Mouse (Mus musculus): ENCODE data around the gene Nckap5.
A peak's percentile ranks its signal among the peaks of the same experiment; 100 is the strongest.

Gene Nckap5

DNA sequence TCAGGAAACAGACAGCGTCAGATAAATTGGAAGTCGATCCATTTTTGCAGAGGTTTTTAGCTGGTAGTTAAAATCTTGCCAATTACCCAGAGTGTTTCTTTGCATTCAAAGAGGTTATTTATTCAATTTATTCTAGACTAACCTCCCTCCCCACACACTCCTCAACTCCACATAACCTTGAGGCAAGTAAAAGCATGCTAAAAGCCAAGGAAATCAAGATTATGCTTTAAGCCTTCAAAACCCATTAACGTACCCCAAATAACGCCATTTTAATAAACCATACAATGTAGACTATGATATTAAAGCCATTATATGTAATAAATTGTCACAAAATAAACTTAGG, 129.7 kb downstream of the Nckap5 start:
- no peak for DNase-seq (ENCODE audit: low spot score in 2 of 2)

DNA sequence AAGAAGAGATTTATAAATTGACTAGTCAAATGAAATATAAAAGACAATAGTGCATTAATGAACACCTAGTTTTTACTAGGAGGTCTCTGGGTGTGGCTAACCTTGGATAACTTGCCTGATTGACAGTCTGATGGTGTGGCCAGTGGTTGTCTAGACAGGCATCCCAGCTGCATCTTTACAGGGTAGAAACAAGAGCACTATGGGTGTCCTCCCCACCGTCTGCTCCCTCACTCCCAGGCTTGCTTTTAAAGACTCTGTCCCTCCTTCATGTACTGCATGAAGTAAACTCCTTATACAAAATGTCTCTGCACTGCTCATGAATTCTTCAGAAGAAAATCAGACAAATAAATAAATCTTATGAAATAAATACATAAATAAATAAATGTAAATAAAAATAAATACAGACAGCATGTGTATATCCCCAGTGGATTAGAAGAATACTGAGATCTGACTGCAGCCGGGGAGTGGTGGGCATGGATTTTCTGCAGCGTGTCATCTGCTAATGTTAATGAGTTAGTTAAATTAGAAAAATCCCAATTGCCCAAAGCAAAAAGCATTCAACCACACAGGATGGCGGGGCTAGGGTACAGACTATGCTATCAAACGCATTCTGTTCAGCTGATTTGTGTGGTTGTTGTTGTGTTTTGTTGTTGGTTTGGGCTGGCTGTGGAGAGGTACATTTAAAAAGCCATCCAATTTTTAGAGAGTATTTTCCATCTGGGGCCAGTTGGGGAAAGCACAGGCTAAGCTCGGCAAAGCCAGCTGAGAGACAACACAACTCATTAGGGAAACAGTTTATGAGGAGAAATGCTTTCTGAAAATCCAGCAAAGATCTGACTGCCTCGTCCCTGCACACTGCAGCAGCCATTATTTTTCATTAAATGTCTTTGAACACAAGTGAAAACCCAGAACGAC, 130.3 kb downstream of the Nckap5 start:
- no peak for DNase-seq (ENCODE audit: low spot score in 2 of 2)

DNA sequence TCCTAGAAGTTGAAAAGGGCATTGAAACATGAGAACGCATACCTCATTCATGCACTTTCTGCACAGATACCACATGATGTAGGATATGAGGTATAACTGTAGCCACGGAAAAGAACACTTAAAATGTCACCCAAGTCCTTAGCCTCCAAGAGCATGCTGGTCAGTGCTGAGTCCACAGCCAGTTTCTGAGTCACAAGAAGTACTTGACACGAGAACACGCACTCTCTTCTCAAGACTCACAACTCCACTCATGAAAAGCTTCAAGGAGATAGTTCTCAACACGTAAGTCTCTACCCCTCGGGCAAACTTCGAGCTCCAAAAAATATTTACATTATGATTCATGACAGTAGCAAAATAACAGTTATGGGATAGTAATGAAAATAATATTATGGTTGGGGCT, 137.0 kb downstream of the Nckap5 start:
- DNase-seq (ENCODE audit: low spot score in 2 of 2), result no peak

- no peak for DNase-seq (ENCODE audit: low spot score in 2 of 2)
Observed at GRCm38 (mm10) chr1:126688593-126688992, 142.0 kb downstream of the Nckap5 start.

DNA sequence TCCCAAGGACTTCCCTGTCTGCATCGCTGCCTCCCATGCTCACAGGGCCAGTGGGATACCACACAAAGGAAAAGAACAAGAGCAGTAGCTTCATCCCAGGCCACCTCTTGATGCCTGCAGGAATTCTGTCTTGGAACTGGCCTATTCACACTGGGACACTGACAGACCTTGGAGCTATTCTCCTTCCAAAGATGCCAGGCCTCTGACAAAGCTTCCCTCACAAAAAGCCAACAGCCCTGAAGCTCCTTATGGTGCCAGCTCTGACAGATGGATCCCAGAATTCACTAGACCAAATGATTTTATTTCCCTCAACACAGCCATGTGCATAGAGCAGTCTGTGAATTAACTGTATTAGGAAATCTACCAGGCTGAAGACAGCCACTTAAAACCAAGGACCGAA, 143.9 kb downstream of the Nckap5 start:
- no peak for DNase-seq (ENCODE audit: low spot score in 2 of 2)

DNA sequence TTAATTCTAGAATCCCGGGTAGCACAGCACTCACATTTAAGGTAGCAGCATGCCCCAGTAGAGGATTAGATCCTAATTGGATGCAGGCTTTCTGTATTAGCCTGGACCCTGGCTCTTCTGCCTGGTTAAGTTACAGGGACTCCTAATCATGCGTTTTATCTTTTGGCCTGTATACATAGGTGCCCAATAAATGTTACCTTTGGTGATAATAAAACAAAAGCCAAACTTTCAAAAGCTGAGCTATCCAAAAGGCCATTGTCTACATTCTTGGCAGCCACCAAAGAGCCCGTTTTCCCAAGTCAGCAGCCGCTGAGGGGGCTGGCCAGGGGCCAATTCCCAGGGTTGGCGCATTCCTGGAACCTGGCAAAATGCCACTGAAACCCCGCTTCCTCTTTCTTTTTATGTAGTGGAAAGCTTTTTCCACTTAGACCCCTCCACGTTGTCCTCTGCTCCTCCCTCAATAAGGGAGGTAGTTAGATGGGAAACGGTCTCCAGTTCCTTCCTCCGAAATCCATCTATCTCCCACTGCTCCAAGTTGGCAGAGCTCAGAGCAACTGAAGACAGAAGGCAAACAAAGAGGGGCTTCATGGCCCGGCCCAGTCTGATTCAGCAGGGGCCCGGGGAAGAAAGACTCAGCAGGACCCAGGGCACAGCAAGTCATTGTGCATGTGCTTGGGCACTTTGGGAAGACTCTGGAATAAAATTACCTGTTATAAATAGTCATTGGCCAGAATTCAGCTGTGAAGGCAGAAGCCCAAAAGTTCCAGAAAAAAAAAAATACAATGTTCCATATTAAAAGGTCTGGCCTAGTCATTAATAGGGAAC, 146.8 kb downstream of the Nckap5 start:
- DNase-seq (ENCODE audit: low spot score in 2 of 2), result peak; percentile 56 to 73

GRCm38 (mm10) chr1:126681773-126682172, 148.8 kb downstream of the Nckap5 start:
- DNase-seq (ENCODE audit: low spot score in 2 of 2), result no peak

- DNase-seq (ENCODE audit: low spot score in 2 of 2), result no peak
Observed at GRCm38 (mm10) chr1:126679348-126679747, 151.3 kb downstream of the Nckap5 start.

- DNase-seq (ENCODE audit: low spot score in 2 of 2), result no peak
Observed at GRCm38 (mm10) chr1:126677280-126677679, 153.3 kb downstream of the Nckap5 start.

GRCm38 (mm10) chr1:126676769-126677168, 153.8 kb downstream of the Nckap5 start:
- no peak for DNase-seq (ENCODE audit: low spot score in 2 of 2)

DNA sequence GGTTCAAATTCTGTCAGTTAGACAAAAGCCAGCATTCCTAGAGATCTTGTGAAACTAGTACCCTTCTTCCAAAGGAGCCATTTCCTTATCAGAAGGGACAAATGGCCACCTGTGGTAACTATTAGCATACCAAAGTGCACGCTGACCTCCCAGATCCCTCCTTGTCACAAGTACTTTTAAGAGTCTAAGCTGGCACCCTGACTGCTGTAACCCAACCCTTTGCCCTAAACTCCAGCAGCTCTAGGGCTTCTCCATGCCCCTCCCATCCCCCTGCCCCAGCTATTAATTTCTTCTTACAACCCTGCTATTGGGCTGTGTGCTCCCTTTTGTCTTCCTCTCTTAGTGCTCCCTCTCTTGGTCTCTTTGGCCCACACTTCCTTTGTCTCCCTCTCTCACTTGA, 155.5 kb downstream of the Nckap5 start:
- DNase-seq (ENCODE audit: low spot score in 2 of 2), result no peak

DNA sequence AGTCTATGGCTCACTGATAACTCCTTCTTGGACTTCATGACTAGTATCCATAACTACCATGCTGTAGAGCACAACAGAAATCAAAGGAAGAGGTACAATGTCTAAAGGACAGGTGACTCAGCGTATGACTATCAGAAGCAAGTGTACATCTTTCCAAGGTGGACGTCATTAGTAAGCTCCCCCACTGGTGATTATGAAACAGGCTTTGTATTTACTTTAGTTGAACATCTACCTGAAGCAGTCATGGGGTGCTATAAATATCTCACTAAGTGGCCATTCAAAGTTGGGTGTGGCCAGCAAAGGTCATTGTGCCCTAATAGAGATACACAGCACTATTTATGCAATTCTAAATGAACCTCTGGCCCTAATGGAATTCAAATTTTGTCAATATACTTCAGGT, 157.4 kb downstream of the Nckap5 start:
- DNase-seq (ENCODE audit: low spot score in 2 of 2), result no peak

- DNase-seq (ENCODE audit: low spot score in 2 of 2), result no peak
Observed at GRCm38 (mm10) chr1:126670507-126670906, 160.1 kb downstream of the Nckap5 start.

GRCm38 (mm10) chr1:126660098-126660999, 170.2 kb downstream of the Nckap5 start:
- DNase-seq (ENCODE audit: low spot score in 2 of 2), result no peak

GRCm38 (mm10) chr1:126658731-126659130, 171.9 kb downstream of the Nckap5 start:
- no peak for DNase-seq (ENCODE audit: low spot score in 2 of 2)

DNA sequence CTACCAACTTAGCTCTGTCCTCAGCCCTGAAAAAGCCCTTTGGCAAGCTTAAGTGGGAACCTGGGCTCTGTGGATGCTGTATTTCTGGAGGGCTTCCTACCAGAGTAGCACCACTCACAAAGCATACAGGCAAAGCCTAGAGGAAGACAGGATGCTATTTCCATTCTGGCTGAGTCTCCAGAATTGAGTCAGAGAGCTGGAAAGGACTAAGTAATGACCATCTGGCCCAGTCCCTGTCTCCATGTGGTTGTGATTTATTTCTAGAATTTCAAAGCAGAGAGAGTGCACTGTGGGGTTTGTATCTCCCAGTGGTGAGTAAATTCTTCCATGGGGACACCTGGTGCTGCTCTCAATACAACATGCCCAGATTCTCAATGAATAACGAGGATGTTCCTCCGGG, 174.4 kb downstream of the Nckap5 start:
- peak; percentile 26 to 59 for DNase-seq (ENCODE audit: low spot score in 2 of 2)

DNA sequence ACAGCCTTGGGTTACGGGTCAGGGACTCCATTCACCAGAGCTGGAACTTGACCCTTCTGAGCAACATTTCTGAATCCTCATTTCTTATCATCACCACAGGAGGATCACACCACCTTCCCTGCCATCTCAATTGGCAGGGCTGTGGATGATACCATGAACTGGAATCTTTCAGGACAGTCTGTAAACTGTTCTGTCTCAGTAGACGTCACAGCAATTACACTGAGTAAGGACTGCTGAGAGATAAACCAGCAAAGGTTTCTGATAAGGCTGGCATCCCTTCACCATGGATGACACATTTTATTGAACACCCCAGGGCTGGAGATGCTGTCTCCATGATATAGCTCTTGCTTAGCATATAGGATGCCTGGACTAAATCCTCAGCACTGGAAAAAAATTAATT, 178.5 kb downstream of the Nckap5 start:
- no peak for DNase-seq (ENCODE audit: low spot score in 2 of 2)

DNA sequence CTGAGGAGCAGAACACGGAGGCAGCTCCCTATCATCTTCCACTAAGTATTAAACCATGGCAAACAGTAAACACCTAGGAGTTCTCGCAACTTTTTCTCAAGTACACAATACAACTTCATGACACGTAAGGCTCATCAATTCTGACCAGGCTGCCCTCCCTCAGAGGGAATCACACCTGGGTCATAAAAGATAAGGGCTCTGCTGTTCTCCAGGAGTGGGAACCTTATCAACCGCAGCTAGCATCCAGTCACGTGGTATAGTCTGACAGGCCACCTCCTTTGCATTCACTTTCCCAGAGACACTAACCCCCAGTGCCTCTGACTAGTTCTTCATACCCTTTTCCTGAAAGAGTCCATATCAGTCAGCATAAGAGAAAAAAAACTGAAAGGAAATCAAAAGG, 179.8 kb downstream of the Nckap5 start:
- no peak for DNase-seq (ENCODE audit: low spot score in 2 of 2)

- DNase-seq (ENCODE audit: low spot score in 2 of 2), result no peak
Observed at GRCm38 (mm10) chr1:126642751-126643150, 187.8 kb downstream of the Nckap5 start.

DNA sequence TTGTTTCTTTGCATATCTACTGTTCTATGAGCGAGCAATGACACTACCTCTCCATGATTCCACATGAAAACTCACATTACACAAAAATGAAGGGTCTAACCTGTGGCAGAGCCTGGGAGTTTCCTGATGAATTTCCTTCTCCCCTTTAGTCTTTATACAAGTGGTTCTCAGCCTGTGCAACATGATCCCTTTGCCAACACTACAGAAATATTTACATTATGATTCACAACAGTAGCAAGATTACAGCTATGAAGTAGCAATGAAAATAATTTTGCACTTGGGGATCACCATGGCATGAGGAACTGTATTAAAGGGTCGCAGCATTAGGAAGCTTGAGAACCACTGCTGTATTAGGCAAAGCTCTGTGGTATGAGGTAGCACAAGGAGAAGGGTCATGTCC, 191.1 kb downstream of the Nckap5 start:
- no peak for DNase-seq (ENCODE audit: low spot score in 2 of 2)

DNA sequence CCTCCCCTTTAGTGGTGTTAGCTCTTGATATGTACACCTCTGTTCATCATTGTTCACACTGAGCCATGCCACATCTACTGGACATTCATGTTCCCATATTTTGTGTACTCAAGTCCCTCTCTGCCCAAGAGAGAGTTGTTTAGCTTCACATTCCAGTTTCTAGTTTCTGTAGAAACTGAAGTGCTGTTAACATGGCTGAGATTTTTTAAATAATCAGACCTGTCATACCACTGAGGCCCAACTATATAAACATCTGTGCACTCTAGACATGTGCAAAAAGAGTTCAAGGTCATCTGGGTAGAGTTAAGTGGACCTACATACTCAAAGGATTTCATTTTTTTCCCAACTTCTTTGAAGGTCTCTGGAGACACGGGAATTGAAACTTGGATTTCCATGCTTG, 193.1 kb downstream of the Nckap5 start:
- DNase-seq (ENCODE audit: low spot score in 2 of 2), result no peak

GRCm38 (mm10) chr1:126626206-126626605, 204.4 kb downstream of the Nckap5 start:
- DNase-seq (ENCODE audit: low spot score in 2 of 2), result no peak

Data from frontal cortex, postnatal 10 days (tissue).